Mouse (Mus musculus): ENCODE results near the gene Nim1k.

DNA sequence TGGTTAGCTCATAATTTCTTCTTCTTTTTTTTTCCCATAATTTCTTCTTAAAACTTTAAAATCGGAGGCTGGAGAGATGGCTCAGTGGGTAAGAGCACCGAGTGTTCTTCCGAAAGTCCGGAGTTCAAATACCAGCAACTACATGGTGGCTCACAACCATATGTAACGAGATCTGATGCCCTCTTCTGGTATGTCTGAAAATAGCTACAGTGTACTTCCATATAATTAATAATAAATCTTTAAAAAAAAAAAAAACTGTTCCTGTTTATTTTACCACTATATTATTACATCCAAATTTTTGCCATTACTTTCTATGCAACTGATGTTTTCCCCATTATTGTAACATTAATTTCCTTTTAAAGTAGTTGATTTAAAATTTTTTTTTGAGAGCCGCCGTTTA is 31.1 kb downstream of the Nim1k start:
- no peak for TF ChIP-seq POLR2A (IDR thresholded peaks at IDR 0.05; ENCODE audit: borderline replicate concordance, extremely low read depth, insufficient read depth, insufficient read length, poor library complexity, severe bottlenecking)
- peak; percentile 2; the same call in 1 of the 2 replicates for TF ChIP-seq CTCF (IDR thresholded peaks at IDR 0.05; ENCODE audit: borderline replicate concordance, extremely low read depth, insufficient read depth, insufficient read length)

Measured in brain, embryonic 14.5 days (tissue).